Mouse (Mus musculus) erythroblast, embryonic 14.5 days (primary cell): ENCODE results near the gene Tmc5.

Source experiments
- GATA1 ChIP-seq: IDR thresholded peaks from 2 replicates; pipeline ENCODE4 v1.6.1; 2012; ENCODE audit warnings: low read length, inconsistent platforms, mixed read lengths
- TAL1 ChIP-seq: IDR thresholded peaks from 3 replicates; pipeline ENCODE4 v1.6.1; 2012; ENCODE audit warnings: low read length, inconsistent platforms, mixed read lengths

DNA sequence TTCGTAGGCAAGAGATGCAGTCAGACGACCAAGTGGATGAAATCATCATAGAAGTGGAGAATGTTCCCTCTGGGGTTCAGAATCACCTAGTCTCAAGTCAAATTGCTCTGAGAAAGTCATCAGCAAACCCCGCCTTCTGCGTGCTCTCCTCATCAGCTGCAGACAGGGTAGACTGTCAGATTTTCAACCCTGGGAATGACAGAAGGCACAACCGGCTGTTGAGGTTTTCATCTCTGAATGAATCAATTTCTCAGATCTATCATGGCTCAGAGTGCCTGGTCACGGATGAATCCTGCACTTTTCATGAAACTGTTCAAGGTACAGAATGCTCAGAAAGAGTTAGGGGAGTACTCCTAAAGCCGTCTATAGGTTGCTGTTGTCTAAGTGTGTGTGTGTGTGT, 36.9 kb downstream of the Tmc5 start:
- no peak for TF ChIP-seq GATA1
- TF ChIP-seq TAL1: no peak
